Mouse (Mus musculus): ENCODE results near the gene Zfp429. TPM values are rescaled to one million over a fixed set of nuclear protein-coding genes. Genes with fewer than 3 reads are reported as not detected.
"Not testable (repeated sequence)": the region's sequence is repeated elsewhere in the genome, so short reads cannot be mapped to it uniquely, and the experiment has no call there.

Gene Zfp429
- polyA plus RNA-seq, 1 experiment from 2014 or later, result 4.8 TPM

- DNase-seq (ENCODE audit: low spot score) (no peak), ATAC-seq (ENCODE audit: low FRiP score, low TSS enrichment) (peak; percentile 70)
- Histone ChIP-seq H3K27me3 (ENCODE audit: control insufficient read depth, insufficient read depth, low read length) (no peaks in the 10 kb centered on the region), H3K4me3 (ENCODE audit: low read depth, low read length) (peak overlapping the region; percentile 54), H3K9ac (ENCODE audit: low read length) (peak overlapping the region; percentile 51), H3K9me3 (ENCODE audit: control insufficient read depth, low read length) (no peaks in the 10 kb centered on the region), H3K27ac (replicated peaks) (peak overlapping the region; percentile 45; the same call in 1 of the 2 replicates), H3K4me1 (replicated peaks; ENCODE audit: control insufficient read depth, insufficient read depth) (no peaks in the 10 kb centered on the region), H3K36me3 (ENCODE audit: control insufficient read depth, insufficient read depth, low read length) (no peaks in the 10 kb centered on the region), H3K4me2 (replicated peaks; ENCODE audit: low read depth) (peak overlapping the region; percentile 71)
- no peak for TF ChIP-seq CTCF (IDR thresholded peaks at IDR 0.05; ENCODE audit: low read depth)
- TF ChIP-seq EP300 (optimal IDR thresholded peaks at IDR 0.05), result no peak
- 24% methylated on average over 11 of the region's 11 CpGs for WGBS
These were observed 21.1 kb upstream of the Zfp429 start for GRCm38 (mm10) chr13:67420558-67421206.

- Histone ChIP-seq H3K27ac (replicated peaks) (no peak overlapping the region), H3K9me3 (ENCODE audit: control insufficient read depth, low read length) (no peaks in the 10 kb centered on the region), H3K4me2 (replicated peaks; ENCODE audit: low read depth) (no peak overlapping the region), H3K9ac (ENCODE audit: low read length) (no peak overlapping the region), H3K36me3 (ENCODE audit: control insufficient read depth, insufficient read depth, low read length) (no peaks in the 10 kb centered on the region), H3K4me1 (replicated peaks; ENCODE audit: control insufficient read depth, insufficient read depth) (no peaks in the 10 kb centered on the region), H3K27me3 (ENCODE audit: control insufficient read depth, insufficient read depth, low read length) (no peaks in the 10 kb centered on the region), H3K4me3 (ENCODE audit: low read depth, low read length) (no peak overlapping the region)
- DNase-seq (ENCODE audit: low spot score), result no peak
- TF ChIP-seq EP300 (optimal IDR thresholded peaks at IDR 0.05), result no peak
- peak; percentile 26 for TF ChIP-seq CTCF (IDR thresholded peaks at IDR 0.05; ENCODE audit: low read depth)
- no peak for ATAC-seq (ENCODE audit: low FRiP score, low TSS enrichment)
- WGBS, result 85% methylated on average over 3 of the region's 3 CpGs
These were observed 17.2 kb upstream of the Zfp429 start for GRCm38 (mm10) chr13:67416811-67417210.

DNA sequence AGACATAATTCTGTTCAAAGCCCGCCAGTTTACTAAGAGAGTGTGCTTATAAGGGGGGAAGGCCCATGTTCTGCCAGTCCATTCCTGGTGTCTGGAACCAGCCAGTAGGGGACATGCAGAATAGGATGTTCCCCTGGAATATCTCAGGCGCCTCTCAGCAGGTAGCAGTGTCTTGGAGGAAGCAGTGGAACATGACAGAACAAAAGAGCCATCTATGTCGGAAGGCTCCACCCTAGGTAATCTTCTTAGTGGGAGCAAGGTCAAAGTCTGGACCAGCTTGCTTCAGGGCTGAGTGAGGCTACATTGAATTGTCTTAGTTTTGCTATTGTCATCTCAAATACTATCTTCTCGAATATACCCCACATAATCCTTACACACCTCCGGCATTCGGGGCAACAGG, 16.1 kb upstream of the Zfp429 start:
- no peaks in the 10 kb centered on the region for H3K27me3 ChIP-seq (ENCODE audit: control insufficient read depth, insufficient read depth, low read length)
- no peaks in the 10 kb centered on the region for H3K36me3 ChIP-seq (ENCODE audit: control insufficient read depth, insufficient read depth, low read length)
- DNase-seq (ENCODE audit: low spot score), result no peak
- no peak overlapping the region for H3K27ac ChIP-seq (replicated peaks)
- no peak overlapping the region for H3K4me3 ChIP-seq (ENCODE audit: low read depth, low read length)
- no peak for TF ChIP-seq EP300 (optimal IDR thresholded peaks at IDR 0.05)
- TF ChIP-seq CTCF (IDR thresholded peaks at IDR 0.05; ENCODE audit: low read depth), result no peak
- H3K4me1 ChIP-seq (replicated peaks; ENCODE audit: control insufficient read depth, insufficient read depth), result no peaks in the 10 kb centered on the region
- no peaks in the 10 kb centered on the region for H3K9me3 ChIP-seq (ENCODE audit: control insufficient read depth, low read length)
- H3K9ac ChIP-seq (ENCODE audit: low read length), result no peak overlapping the region
- no peak overlapping the region for H3K4me2 ChIP-seq (replicated peaks; ENCODE audit: low read depth)
- no peak for ATAC-seq (ENCODE audit: low FRiP score, low TSS enrichment)
- 90% methylated on average over 6 of the region's 6 CpGs for WGBS

DNA sequence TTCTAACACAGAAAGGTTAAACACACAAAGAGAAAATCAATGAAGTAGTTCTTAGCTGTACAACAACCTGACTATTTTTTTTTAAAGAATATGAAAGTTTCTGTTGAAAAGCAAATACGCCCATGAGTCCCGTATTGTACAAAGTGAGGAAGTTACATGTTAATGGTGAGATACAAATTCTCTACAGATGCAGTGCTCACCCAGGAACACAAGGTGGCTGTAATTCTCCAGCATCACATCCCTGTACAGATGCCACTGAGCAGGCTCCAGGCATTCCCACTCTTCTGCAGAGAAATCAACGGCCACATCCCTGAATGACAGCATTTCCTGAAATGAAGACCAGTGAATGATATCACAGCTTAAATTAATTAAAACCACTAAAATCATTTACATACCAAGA, 14.0 kb upstream of the Zfp429 start:
- not testable (repeated sequence) for H3K36me3 ChIP-seq (ENCODE audit: control insufficient read depth, insufficient read depth, low read length); H3K27ac ChIP-seq (replicated peaks); H3K27me3 ChIP-seq (ENCODE audit: control insufficient read depth, insufficient read depth, low read length); DNase-seq (ENCODE audit: low spot score); H3K4me1 ChIP-seq (replicated peaks; ENCODE audit: control insufficient read depth, insufficient read depth); H3K9ac ChIP-seq (ENCODE audit: low read length); H3K4me2 ChIP-seq (replicated peaks; ENCODE audit: low read depth); ATAC-seq (ENCODE audit: low FRiP score, low TSS enrichment); H3K9me3 ChIP-seq (ENCODE audit: control insufficient read depth, low read length); H3K4me3 ChIP-seq (ENCODE audit: low read depth, low read length)
- TF ChIP-seq CTCF (IDR thresholded peaks at IDR 0.05; ENCODE audit: low read depth), result peak; percentile 57
- WGBS, result 59% methylated on average over 3 of the region's 3 CpGs

GRCm38 (mm10) chr13:67376255-67376654, 23.4 kb downstream of the Zfp429 start:
- not testable (repeated sequence) for H3K27ac ChIP-seq (replicated peaks); H3K4me1 ChIP-seq (replicated peaks; ENCODE audit: control insufficient read depth, insufficient read depth); H3K4me3 ChIP-seq (ENCODE audit: low read depth, low read length); ATAC-seq (ENCODE audit: low FRiP score, low TSS enrichment); H3K36me3 ChIP-seq (ENCODE audit: control insufficient read depth, insufficient read depth, low read length); DNase-seq (ENCODE audit: low spot score); H3K4me2 ChIP-seq (replicated peaks; ENCODE audit: low read depth); H3K9ac ChIP-seq (ENCODE audit: low read length); H3K27me3 ChIP-seq (ENCODE audit: control insufficient read depth, insufficient read depth, low read length); H3K9me3 ChIP-seq (ENCODE audit: control insufficient read depth, low read length)
- 69% methylated on average over 3 of the region's 3 CpGs for WGBS

- WGBS, result 18% methylated on average over 13 of the region's 15 CpGs
- peak within 1 kb of the TSS; percentile 60 for H3K4me2 ChIP-seq (replicated peaks; ENCODE audit: low read depth)
- H3K36me3 ChIP-seq (ENCODE audit: control insufficient read depth, insufficient read depth, low read length); H3K27me3 ChIP-seq (ENCODE audit: control insufficient read depth, insufficient read depth, low read length); H3K9me3 ChIP-seq (ENCODE audit: control insufficient read depth, low read length); H3K4me1 ChIP-seq (replicated peaks; ENCODE audit: control insufficient read depth, insufficient read depth); H3K27ac ChIP-seq (replicated peaks): not testable (repeated sequence)
- peak; percentile 94 for ATAC-seq (ENCODE audit: low FRiP score, low TSS enrichment)
- H3K4me3 ChIP-seq (ENCODE audit: low read depth, low read length), result peak within 1 kb of the TSS; percentile 45
- DNase-seq (ENCODE audit: low spot score), result peak; percentile 75
- peak within 1 kb of the TSS; percentile 45; the same call in 1 of the 2 replicates for H3K9ac ChIP-seq (ENCODE audit: low read length)
These were observed 24.3 kb downstream of the Zfp429 start, which contains the start of the genes Gm28041 and Zfp456 for GRCm38 (mm10) chr13:67375050-67375911. Gm28041 (minus strand) TSS chr13:67375733. Zfp456 (minus strand) TSS chr13:67375810.
